Mouse (Mus musculus): ENCODE data around the gene Clcnkb.

The Clcnkb gene

GRCm38 (mm10) chr4:141435974-141436373 is 20.2 kb upstream of the Clcnkb start, which contains the start of gene Srarp:
Srarp (minus strand) TSS chr4:141436105.
- no peak for DNase-seq (ENCODE audit: low spot score)

- no peak for DNase-seq (ENCODE audit: low spot score)
Measured at GRCm38 (mm10) chr4:141433191-141433590, 17.4 kb upstream of the Clcnkb start.

- DNase-seq (ENCODE audit: low spot score) = no peak
Measured at GRCm38 (mm10) chr4:141432666-141433065, 16.9 kb upstream of the Clcnkb start.

- DNase-seq (ENCODE audit: low spot score) = no peak
Measured at GRCm38 (mm10) chr4:141430997-141431396, 15.2 kb upstream of the Clcnkb start.

- no peak for DNase-seq (ENCODE audit: low spot score)
Measured at GRCm38 (mm10) chr4:141429847-141430246, 14.0 kb upstream of the Clcnkb start.

GRCm38 (mm10) chr4:141429381-141429780 is 13.6 kb upstream of the Clcnkb start:
- no peak for DNase-seq (ENCODE audit: low spot score)

- no peak for DNase-seq (ENCODE audit: low spot score)
Measured at GRCm38 (mm10) chr4:141427921-141428320, 12.1 kb upstream of the Clcnkb start.

- DNase-seq (ENCODE audit: low spot score) = no peak
Measured at GRCm38 (mm10) chr4:141426796-141427745, 11.3 kb upstream of the Clcnkb start.

GRCm38 (mm10) chr4:141425484-141426479 is 10.0 kb upstream of the Clcnkb start:
- no peak for DNase-seq (ENCODE audit: low spot score)

- DNase-seq (ENCODE audit: low spot score) = no peak
Measured at GRCm38 (mm10) chr4:141423691-141424431, 8.0 kb upstream of the Clcnkb start.

GRCm38 (mm10) chr4:141423288-141423687 is 7.5 kb upstream of the Clcnkb start:
- no peak for DNase-seq (ENCODE audit: low spot score)

- DNase-seq (ENCODE audit: low spot score) = no peak
Measured at GRCm38 (mm10) chr4:141422841-141423240, 7.0 kb upstream of the Clcnkb start.

GRCm38 (mm10) chr4:141421423-141421822 is 5.6 kb upstream of the Clcnkb start:
- DNase-seq (ENCODE audit: low spot score) = peak; percentile 42

- no peak for DNase-seq (ENCODE audit: low spot score)
Measured at GRCm38 (mm10) chr4:141420886-141421285, 5.1 kb upstream of the Clcnkb start.

GRCm38 (mm10) chr4:141420192-141420829 is 4.5 kb upstream of the Clcnkb start, which contains the start of gene Hspb7:
Hspb7 (plus strand) TSS chr4:141420779.
- DNase-seq (ENCODE audit: low spot score) = no peak

- DNase-seq (ENCODE audit: low spot score) = no peak
Measured at GRCm38 (mm10) chr4:141419398-141420191, 3.8 kb upstream of the Clcnkb start.

GRCm38 (mm10) chr4:141411430-141411992 is 4.3 kb downstream of the Clcnkb start:
- DNase-seq (ENCODE audit: low spot score) = no peak

- DNase-seq (ENCODE audit: low spot score) = no peak
Measured at GRCm38 (mm10) chr4:141408577-141408976, 7.2 kb downstream of the Clcnkb start.

- DNase-seq (ENCODE audit: low spot score) = no peak
Measured at GRCm38 (mm10) chr4:141406516-141407299, 9.1 kb downstream of the Clcnkb start.

Measured in testis, postnatal 14 days (tissue).